Mouse (Mus musculus): ENCODE measurements around the gene Plpp7.

- TF ChIP-seq CTCF (IDR thresholded peaks at IDR 0.05; ENCODE audit: low read depth, low read length) = no peak
- peak; percentile 89; the same call in 1 of the 2 replicates for TF ChIP-seq POLR2A (IDR thresholded peaks at IDR 0.05; ENCODE audit: borderline replicate concordance, low read depth, low read length)
Observed at GRCm38 (mm10) chr2:32081296-32081929, 13.9 kb upstream of the Plpp7 start.

Measured in bone marrow macrophage, adult 2 months (primary cell).